Mouse (Mus musculus): ENCODE results near the gene Ccdc167.

DNA sequence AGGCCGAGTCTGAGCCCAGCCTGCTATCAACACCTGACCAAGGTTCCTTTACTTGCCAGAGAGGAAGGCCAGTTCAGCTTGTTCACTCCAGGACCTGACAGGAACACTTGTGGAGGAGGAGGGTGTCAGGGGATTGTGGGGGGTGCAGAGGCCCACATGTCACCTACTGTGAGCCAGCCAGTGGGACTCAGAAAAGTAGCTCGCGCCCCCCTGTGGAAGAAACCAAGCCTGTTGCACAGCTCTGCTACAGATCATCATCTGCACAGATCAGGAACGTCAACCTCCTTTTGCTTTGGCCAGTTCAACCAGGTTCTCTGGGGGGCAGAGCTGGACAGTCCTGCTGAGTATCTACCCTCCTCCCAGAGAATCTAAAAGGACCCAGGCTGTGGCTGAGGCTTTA, 37.7 kb upstream of the Ccdc167 start:
- TF ChIP-seq TAL1 (IDR thresholded peaks at IDR 0.05; ENCODE audit: low read length) (no peak), GATA1 (IDR thresholded peaks at IDR 0.05; ENCODE audit: low read length) (no peak)

Measured in erythroblast, embryonic 14.5 days (primary cell).